Mouse (Mus musculus) mesoderm, embryonic 11.5 days (tissue): ENCODE measurements around the gene Csrp3.

Experiments used
- DNase-seq: peaks from one replicate; pipeline ENCODE4 v3.0.0-alpha.2; 2012; ENCODE audit warnings: low read depth, low spot score

Csrp3 gene

DNA sequence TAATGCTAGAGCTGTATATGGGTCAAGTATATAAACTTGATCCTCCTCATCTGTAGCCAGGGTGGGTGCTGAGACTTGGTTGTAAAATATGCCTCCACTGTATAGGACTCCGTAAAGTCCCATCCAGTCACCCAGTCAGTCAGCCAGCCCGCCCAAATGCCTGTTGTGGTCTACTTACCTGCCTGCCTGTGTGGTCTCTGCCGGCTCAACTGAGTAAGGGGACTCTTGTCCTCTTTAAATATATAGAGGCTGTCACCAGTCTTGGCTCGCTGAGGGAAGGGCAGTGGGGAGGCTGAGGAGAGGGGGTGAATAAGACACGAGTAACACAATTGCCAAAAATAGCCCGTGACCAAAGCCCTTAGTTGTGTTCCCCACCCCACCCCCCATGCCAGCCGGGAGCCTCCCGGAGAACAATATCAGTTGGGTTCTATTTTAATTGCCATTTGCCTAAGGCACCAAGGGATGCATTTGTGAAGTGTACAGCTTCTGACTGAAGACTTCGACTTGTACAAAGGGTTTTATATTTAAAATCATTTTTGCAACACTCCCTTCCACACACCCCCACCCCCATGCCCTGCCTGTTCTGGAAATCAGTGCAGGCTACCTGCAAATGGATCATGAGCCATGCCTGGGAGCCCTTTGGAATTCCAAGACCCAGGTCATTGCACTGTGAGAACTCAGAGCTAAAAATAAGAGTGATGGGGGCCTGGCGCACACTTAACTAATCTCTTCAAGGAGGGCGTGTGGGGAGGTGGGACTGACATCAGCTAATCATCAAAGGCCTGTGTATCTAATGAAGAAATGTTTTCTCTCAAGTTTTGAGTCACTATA, at the start of gene Csrp3:
Gene Csrp3 (minus strand): TSS at position 214 of the 831 bp plus-strand sequence.
- DNase-seq, result no peak

DNA sequence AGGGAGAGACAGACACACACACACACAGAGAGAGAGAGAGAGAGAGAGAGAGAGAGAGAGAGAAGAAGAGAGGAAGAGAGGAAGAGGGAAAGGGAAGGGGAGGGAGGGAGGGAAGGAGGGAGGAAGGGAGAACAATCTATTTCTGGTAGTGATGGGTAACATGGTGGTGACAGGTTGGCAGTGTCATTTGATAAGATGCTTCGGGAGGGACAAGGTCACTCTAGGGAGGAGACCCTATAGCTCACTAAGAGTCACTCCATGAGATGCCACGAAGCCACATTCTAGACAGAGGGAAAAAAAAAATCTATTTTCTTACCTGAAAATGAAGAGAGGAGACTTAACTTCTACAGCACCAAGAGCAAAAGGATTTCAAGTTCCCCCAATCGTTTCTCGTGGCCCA, 48.2 kb upstream of the Csrp3 start:
- no peak for DNase-seq

DNA sequence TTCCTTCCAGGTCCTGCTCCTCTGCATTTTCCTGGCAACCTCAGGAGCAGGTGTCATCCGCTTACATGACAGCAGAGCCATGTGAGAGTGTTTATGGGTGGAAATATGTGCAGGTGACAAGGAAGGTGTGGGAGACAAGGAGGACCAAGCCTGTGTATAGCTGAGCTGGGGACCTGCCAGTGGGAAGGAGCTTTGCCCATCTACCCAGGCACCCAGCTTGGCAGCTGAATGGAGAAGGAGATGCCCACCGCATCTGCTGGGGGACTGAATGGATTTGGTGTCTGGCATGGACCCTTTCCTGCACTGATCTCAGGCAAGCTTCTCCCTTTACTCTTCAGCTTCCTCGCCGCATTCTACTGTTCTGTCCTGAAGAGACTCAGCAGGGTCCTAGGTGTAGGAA, 47.6 kb upstream of the Csrp3 start:
- no peak for DNase-seq

DNA sequence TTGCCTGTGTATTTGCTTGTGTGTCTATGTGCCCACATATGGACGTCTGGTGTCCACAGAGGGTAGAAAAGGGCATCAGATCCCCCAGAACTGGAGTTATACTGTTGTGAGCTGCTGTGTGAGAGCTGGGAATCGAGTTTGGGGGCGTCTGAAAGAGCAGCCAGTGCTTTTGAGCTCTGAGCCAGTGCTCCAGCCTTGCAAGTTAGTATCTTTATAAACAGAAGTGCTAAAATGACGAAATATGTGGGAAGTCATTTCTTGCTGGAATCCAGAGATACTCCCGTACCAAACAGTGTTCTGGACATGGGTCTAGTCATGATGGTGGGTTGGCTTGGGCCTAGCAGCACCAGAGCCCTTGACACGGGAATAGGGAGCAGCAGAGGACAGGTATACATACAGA, 46.9 kb upstream of the Csrp3 start:
- no peak for DNase-seq

DNA sequence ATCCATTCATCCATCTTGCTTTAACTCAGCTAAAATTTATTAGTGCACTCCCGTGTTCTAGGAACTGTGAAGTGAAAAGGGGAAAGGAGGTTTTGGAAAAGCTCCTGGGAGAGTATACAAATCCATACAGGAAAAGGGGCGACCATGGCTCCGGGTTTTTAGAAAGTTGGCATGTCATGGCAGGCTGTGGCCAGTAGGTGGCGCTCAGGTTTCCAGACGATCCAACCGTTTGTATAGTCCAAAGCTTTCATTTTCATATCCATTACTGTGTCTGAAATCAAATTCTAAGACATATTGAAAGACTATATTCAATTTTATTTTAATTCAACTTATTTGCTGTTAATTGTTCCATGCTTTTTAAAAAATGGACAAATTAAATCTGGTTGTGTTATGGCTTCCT, 46.3 kb upstream of the Csrp3 start:
- DNase-seq, result peak; percentile 63

DNA sequence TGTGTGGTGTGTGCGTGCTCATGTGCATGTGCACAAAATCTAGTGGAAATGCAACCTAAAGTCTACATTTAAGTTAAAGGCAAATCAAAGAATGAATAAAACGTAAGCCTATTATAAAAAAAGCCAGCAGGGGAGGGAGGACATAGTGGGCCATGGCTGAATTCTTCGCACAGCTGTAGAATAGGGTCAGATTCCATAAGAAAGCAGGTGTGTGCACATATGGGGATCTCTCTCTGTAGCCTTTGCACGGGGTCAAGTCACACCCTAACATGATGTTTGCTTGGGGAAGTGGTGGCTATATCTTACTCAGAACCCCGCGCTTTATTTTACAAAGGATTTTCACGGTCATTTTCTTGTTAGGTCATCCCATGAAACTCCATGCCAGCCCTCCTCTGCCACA, 45.3 kb upstream of the Csrp3 start:
- no peak for DNase-seq

DNA sequence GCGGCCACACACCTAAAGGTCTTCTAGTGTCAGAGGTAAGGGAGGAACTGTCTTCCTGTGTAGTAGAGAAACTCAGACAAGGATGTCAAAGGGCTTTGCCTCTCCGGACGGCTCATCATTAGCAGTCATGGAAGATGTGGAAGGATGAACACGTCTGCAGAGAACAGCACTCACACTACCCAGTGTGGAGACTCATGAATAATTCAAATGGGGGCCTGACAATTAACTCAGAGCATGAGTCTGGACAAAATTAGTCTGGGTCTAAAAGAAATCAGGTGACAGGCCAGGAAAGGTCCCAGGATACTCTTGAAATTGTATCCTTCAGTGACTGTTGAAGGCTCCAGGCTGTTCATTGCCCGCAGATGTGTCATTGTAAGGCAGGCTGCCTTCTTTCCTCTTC, 43.2 kb upstream of the Csrp3 start:
- no peak for DNase-seq

DNA sequence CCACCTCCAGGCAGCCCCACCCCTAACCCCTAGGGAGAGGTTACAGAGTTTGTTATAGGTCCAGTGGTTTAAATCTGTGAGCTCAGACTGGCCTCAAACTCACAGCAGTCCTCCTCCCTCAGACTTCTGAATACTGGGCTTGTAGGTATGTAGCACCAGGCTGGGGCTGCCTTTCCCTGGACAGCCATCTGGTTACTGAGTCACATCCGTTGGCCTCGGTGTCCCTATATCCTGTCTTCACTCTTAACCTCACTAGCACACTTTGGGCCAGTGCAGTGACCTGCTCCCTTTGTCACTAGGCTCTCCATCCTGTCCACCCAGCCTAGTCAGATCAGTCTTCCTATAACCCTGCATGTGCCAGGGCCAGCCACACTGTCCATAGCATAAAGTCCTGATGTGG, 40.9 kb upstream of the Csrp3 start:
- no peak for DNase-seq

DNA sequence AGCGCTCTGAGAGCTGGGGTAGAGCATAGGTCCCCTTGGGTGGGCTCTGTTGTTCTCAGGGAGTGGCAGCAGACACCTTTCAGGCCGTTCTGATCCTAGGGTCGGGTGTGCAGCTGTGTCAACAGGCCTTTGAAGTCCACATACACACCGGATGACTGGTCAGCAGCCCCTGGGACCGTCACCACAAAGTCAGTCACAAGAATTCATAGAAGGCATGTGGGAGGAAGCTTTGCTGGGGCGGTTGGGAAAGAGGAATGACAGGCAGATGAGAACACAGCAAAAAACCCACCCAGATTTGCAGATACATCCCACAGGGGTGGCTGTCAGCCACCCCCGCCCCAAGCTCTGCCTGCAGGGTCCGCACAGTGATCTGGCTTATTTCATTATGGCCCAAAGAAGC, 40.1 kb upstream of the Csrp3 start:
- DNase-seq, result no peak

DNA sequence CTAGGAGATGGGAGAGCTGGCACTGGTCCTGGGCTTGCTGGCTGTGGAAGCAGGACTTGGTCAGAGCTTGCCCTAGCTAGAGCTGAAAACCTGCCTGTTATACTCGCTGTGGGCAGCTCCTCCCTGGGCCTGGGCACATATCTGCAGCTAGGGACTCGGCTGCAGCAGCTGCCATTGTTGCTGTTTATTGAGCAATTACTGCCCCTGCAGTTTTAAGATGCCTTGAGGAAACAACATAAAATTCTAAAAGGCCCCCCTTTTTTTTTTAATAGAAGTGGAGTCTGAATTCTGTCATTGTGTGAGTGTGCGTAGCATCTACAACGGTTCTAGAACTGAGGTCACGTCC, 36.4 kb upstream of the Csrp3 start:
- no peak for DNase-seq

DNA sequence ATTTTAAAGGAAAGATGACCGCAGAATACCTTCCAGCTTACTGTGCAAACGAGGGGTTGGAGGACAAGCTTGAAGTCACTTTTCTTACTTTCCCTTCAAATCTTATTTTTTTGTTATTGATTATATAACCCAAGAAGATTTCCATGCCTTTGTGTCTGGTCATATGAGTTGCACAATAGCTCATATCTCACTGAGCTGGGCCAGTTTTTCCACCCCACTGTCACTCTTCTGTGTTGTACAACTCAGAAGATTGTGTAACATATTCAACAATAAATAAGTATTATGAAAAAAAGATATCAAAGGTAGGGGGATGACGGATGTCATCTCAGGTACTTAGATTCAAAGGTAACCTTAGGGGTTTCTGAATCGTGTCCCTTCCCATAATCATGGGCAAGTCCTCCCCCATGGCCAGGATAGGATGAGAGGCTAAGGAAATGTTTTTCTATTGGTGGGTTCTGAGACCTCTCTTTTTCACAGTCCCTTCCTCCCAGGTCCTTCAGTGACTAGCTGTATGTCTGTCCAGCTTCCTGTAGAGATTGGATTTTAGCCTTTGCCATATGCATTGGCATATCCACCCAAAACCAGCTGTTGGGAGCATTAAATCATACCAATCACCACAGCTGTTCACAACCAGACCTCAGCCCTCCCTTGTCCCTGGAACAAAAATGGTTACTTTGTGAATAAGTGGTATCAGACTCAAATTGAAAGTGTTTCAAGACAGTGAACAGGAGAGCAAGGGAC, 35.9 kb upstream of the Csrp3 start:
- no peak for DNase-seq

DNA sequence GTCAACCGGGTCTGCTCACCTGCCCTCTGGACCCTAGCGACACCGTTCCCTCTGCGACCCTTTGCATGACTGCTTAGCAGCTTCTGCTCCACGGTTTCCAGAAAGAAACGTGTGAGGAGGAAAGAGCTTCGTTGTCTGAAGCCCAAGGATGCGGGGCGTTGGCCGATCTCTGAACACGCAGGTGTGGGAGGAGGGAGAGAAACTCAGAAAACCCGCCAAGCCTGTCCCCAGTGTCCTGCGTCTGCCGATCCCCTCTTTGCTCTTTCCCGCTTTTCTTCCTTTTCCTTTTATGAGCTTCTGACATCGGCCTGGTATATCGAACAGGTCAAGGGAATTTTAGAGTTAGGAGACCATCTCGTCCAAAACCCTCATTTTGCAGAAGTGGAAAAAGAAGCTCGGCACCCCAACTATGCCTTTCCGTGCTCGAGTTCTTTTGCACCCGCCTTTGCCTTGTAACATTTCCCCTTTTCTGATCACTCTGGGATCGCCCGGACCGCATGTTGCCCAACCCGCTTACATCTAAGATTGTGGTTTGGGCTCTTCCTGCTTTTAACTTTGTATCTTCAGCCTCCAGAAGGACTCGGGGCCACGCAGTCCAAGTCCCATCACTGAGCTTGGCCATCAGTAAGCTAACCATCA, 34.3 kb upstream of the Csrp3 start:
- DNase-seq, result peak; percentile 23

DNA sequence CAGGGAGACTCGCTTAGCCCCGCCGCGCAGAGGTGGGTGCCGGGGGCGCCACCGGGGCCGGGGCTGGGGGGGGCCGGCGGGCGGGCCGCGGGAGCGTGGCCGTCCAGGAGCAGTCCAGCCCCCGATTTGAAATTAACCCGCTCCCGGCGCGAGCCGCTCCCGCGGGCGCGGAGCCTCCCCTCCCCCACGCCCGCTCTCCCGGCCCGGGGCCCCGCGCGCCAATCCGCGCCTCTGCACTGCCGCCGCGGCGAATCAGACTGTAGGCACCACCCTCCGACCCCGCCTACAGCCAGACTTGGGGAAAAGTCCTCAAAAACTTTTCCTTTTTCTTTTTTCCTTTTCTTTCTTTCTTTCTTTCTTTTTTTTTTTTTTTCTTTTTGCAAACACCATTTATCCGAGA, 33.7 kb upstream of the Csrp3 start, which contains the start of gene E2f8:
Gene E2f8 (minus strand): TSS at position 111 of the 400 bp plus-strand sequence.
- DNase-seq, result peak; percentile 80

DNA sequence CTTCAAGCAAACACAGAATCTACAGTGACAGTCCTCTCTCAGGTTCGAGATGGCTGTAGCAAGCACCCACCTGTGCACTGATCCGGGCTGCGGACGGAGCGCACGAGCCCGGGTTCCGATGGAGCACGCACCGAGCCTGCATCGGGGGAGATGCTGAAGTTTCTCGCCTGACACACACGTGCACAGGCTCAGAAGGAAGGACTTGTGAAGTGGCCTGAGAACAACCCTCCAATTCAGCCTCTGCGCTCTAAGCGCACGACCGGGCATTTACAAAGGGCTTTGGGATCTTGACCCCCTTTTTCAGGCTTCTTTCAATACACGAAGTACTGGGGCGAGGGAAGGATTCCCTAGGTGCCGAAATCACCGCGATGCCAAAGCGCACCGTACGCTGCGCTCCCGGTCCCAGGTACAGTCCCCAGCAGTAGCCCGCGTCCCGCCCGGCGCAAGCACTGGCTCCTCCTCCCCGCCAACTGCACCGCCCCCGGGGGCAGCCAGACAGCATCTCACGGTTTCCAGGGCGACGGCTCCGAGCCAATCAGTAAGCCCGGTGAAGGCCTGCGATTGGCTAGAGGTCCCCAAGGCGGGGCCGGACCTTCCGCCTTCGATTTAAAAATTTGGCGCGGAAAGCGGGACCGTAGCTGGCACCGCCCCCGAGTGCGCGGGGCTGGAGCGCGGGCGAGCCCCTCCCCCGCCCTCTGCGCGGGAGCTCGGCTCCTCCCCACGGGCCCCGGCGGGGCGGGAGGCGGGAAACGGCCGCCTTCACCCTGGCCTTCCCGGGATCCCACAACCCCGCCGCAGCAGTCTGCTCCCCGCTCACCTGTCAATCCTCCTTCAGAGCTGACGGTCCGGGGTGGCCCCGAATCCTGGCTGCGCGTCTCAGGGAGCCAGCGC, 33.0 kb upstream of the Csrp3 start:
- peak; percentile 98 for DNase-seq

DNA sequence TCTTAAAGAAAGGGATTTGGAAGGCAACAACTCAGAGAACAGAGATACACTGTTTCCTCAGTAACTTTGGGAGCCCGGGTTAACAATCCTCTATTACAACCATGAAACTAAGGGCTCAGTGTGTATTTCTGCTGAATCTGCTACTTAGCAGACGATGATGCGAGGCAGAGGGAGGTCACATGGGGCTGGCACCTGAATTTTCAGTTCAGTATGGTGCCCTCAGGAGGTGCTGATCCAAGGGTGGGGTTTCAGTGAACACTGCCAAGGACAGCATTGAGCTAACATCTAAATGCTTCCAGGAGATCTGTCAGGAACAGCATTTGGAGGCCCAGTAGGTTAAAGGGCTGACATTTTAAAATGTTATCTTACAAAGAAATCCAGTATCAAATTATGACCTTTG, 31.7 kb upstream of the Csrp3 start:
- DNase-seq, result no peak

DNA sequence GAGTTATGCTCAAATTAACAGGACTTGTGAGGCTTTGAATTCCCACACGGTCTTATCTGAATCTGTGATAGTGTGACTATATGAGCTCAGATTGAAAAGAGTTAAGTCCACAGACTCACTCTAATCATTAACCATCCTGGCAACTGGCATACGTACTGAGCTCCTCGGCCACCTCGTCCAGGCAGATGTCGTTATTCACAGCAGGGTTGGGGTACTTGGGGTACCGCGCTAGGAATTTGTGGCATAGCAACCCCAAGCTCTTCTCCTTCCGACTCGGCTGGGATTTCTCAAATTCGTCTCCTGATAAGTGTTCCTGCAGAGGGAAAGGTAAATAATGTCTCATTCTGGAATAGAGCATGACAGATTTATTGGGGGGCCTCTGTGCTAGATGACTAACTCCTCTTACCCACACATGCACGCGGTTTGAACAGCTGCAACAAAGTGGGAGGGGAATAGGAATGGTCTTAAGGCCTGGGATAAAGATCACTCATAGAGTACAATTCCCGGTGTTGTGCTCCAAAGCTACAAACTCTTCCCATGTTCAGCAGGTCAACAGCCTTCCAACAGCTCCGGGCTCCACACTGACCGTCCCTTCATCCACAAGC, 30.1 kb upstream of the Csrp3 start:
- DNase-seq, result no peak

DNA sequence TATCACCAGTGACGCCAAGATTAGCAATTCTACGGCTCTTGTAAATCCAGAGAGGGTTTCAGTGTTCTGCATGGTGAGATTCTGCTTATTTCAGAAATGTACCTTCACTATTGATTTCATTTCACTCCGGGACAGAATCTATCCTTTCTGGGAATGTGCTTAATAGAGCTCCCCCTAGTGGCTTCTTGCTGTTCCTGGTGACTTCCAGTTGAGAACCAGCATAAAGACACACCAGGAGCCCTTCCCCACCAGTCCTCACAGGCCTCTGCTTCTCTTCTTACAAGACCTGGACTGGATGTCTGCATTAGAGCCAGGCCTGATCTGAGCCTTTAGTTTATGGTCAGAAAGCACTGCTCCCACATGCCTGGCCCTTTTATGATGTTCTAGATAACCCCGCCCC, 28.7 kb upstream of the Csrp3 start:
- DNase-seq, result peak; percentile 76

DNA sequence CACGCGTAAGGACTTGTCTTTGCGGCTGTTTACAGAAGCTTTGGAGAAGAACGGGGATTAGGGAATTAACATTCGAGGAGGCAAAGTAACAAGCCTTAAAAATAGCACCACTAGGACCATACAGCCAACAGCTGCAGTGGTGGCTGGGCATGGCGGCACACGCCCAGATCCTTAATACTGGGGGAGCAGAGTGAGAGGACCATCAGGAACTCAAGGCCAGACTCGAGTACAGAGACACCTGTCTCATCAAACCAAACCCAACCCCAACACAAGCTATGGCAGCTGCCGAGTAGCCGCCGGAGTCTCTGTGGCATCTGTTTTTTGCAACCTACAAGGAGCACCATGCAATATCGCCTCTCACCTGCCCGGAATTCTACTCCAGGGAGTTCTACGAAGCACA, 27.3 kb upstream of the Csrp3 start:
- no peak for DNase-seq

DNA sequence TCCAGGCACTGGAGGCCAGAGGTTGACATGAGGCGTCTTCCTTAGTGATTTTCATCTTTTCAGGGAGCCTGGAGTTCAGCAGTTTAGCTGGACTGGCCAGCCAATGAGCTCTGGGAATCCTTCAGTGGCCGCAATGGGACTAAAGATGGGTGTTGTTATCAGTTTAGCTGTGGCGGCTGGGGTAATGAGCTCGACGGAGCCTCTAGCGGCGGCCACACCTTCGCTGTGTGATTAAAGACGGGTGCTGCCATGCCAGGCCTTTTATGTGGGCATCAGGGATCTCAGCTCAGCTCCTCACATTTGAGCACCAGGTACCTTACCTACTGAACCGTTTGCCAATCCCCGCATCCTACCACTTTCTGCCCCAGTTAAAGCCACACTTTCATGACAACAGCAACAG, 23.5 kb upstream of the Csrp3 start:
- no peak for DNase-seq

DNA sequence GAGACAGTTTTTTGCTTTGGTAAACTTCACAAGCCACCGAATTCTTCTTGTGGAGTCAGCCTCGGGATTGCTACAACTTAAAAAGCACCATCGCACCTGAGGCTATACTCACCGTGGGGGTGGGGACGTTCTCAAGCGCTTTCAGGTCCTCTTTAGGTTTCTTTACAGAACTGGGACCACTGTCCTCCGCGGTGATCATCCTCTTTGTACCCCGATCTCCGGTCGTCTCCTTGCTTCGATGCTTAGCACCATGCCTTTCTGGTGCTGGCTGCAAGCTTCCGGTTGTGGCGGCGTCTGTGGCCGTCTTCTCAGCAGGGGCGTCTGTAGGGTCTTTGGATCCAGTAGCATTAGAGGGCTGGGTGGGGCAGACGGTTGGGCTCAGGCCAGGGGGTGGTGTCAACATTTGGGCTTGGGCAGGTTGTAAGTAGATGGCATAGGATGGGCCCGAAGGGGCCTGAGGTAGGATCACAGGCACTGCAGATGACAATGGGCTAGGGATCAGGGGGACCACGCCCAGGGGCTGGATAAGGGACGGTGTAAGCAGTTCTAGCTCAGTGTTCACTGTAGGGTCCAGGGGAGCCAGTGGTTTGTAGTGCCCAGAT, 22.8 kb upstream of the Csrp3 start:
- no peak for DNase-seq

DNA sequence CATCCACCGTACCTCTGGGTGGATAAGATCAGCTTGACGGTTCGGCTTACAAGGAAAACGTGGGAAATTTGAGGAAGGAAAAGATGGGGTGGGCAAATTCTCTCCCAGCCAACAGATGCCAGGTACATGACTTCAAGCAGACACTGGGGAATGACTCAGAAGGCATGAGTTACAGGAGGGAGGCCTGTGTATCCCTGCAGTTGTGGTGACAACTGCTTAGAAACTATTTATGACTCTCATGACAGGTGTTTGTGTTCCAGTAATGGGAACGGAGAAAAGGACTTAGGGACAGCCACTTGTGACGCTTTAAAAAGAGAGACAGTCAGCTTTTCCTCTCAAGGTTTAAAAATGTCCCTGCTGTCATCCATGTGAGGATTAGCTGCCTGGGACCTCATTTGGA, 22.3 kb upstream of the Csrp3 start:
- no peak for DNase-seq
